Mouse (Mus musculus) liver (tissue): ENCODE data around the gene Ptprcap.
A peak's percentile ranks its signal among the peaks of the same experiment; 100 is the strongest.
"Not testable (repeated sequence)": the region's sequence is repeated elsewhere in the genome, so short reads cannot be mapped to it uniquely, and the experiment has no call there.

Source experiments
- DNase-seq: peaks from one replicate; pipeline ENCODE4 v3.0.0-alpha.2; 2020; ENCODE audit warnings: mixed read lengths

Ptprcap gene

DNA sequence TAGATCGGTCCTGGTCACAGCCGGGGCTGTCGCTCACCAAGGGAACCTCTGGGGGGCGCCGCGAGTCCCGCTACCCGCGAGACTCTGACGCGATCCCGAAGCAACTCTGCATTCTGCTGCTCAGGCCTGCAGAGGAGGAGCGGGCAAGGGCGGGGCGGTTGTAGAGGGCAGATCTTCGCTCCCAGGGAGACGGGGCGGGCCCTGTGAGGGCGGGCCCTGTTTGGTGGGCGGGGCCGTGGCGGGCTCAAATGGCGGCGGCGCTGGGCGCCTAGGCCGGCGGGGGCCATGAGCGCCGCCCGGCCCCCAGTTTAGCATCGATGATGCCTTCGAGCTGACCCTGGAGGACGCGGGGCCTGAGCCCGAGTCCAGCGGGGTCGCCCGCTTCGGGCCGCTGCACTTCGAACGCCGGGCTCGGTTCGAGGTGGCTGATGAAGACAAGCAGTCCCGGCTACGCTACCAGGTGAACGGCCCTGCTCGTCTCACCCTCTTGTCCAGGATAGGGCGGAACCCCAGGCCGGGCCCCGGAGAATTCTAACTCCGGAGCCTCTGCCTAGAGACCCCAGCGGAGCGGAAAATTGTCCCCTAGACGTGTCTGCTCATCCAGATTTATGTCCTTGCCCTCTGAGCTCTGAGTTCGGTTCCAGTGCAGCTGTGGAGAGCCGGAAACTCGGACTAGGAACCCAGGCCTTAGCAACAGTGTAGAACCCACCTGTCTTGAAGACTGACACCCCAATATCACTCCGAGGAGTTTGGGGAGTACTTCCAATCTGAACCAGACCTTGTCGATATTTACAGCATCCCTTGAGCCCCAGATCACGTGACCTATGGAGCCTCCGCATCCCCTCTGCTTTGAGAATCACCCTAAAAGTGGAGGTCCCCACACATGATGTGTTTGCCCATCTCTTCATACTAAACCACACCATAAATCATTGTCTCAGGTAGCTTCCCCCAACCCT is 27.4 kb upstream of the Ptprcap start, which contains the start of gene Aip:
Gene Aip, minus strand, starts transcription at position 118 of the 956 bp plus-strand sequence.
- peak; percentile 100 for DNase-seq

GRCm38 (mm10) chr19:4126759-4127495 is 26.5 kb upstream of the Ptprcap start:
- DNase-seq = peak; percentile 46

DNA sequence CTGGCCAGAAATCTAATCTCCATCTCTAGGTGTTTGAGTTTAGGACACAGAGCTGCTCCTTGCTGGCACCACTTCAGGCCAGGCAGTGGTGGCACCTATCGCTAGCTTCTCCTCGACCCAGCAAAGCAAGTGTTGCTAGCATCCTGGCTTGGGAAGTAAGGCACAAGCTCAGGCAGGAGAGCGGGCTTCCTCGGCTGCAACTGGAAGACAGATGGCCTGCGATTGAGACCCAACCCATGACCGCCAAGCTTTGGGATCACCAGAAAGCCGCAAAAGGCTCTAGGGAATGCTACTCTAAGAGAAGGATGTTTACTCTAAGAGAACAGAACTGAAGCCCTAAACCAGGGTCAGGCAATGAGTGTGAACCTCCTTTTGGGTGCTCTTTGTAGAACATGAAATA is 23.9 kb upstream of the Ptprcap start:
- DNase-seq = no peak

DNA sequence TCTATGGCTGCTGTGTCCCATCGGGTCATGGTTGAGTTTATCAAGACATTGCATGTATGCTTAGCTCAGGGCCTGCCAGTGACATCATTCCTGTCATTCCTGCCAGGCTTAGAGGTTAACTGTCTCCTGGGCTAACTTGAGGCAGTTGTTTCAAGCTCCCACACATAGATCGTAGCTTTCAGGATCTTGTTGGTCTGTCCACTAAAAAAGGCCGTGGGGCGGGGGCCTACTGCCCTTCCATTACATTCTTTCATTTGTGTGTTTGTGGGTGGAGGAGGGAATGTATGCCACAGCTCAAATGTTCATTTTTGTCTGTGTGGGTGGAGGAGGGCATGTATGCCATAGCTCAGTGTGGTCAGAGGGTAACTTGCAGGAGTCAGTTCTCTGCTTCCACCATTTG is 23.3 kb upstream of the Ptprcap start:
- no peak for DNase-seq

- peak; percentile 83 for DNase-seq
Observed at GRCm38 (mm10) chr19:4131075-4131474, 22.3 kb upstream of the Ptprcap start.

- DNase-seq = peak; percentile 63
Observed at GRCm38 (mm10) chr19:4131768-4132167, 21.6 kb upstream of the Ptprcap start.

DNA sequence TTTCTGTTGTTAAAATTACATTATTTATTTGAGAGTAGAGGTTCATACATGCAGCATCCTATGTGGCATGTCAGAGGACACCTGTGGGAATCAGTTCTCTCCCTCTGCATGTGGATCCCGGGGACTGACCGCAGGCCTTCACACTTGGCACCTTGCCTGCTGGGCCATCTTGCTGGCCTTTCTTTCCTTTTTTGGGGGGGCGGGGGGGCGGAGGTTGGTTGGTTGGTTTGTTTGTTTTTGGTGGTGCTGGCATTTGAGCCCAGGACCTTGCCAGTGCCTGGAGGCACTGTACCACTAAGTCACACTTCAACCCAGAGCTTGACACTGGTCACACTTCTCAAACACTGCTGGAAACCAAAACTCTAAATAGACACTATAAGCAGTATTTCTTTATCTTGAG is 19.1 kb upstream of the Ptprcap start:
- DNase-seq = no peak

DNA sequence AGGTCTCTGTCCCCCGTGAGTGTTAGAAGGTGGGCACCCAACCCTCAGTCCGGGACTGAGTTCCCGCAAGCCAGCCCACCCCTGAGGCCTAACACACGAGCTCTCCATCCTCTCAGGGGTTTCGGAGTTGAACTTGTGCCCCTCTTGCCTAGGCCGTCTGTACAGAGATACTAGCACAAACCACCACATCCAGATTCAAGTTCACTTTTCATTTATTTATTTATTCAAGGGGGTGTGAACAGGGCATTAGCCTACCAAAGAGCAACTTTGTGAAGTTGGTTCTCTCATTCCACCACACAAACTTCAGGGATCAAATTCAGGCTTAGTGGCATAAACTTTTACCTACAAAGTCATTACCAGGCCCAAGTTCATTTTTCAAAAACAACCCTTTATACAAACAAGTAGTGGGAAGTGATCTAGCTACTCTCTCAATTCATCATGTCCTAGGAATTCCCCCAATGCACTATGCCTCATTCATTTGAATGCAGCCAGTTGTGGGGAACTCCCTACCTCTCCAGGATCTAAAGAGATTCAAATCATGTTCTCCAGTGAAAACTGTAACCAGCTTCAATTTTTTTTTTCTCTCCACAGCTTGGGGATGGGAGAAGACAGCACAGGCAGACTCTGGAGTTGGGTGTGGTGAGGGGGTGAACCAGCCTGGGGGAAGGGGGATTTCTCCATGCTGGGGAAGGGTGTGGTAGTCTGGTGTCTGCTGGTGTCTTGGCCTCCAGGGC is 18.0 kb upstream of the Ptprcap start:
- DNase-seq = not testable (repeated sequence)

- not testable (repeated sequence) for DNase-seq
Observed at GRCm38 (mm10) chr19:4135963-4136345, 17.4 kb upstream of the Ptprcap start.

- DNase-seq = no peak
Observed at GRCm38 (mm10) chr19:4136463-4136862, 16.9 kb upstream of the Ptprcap start.

GRCm38 (mm10) chr19:4137913-4138312 is 15.5 kb upstream of the Ptprcap start:
- DNase-seq = no peak

DNA sequence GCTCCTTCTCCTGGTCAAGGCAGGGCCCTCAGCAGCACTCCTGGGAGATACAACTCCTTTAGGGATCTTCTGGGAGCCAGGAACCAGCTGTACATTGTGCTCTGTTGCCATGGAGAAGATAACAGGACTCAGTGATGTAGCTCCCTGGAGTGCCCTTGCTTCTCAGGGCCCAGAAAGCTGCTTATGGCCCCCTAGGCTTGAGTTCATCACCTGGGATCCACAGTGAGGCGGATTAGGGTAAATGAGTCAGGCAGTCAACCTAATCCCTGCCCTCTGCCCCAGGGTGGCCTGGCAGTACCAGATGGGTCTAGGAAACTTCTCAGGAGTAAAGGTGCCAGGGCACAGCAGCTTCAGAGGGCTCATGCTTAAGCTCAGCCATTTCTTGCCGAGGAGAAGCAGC is 14.0 kb upstream of the Ptprcap start, which contains the start of gene Gpr152:
Gene Gpr152, plus strand, starts transcription at position 342 of the 400 bp plus-strand sequence.
- no peak for DNase-seq

GRCm38 (mm10) chr19:4140147-4140546 is 13.3 kb upstream of the Ptprcap start:
- no peak for DNase-seq

- no peak for DNase-seq
Observed at GRCm38 (mm10) chr19:4142416-4143173, 10.8 kb upstream of the Ptprcap start.

DNA sequence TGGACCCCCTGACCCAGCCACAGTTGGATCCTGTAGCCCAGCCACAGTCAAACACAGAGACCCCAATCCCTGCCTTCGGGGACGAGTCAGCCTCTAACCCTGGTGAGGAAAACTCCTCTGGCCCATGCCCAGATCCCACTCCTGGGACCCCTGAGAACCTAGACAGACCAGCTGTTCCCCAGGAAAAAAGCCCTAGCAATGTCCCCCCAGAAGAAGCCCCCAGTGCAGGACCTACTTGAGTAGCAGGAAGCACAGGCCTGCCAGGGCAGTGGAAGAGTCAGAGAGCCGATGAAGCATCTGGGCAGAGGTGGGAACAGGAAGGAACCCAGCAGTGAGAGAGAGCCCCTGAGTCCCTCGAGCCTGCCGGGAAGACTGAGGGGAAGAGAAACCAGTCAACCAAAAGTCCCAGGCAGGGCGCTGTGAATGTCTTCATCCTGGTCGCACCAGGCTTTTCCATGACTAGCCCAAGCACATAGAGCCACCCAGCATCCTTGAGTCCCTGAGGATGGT is 9.6 kb upstream of the Ptprcap start, which contains the start of gene Cabp4:
Gene Cabp4, minus strand, starts transcription at position 275 of the 510 bp plus-strand sequence.
- no peak for DNase-seq

GRCm38 (mm10) chr19:4144550-4145498 is 8.6 kb upstream of the Ptprcap start:
- DNase-seq = no peak

GRCm38 (mm10) chr19:4145936-4146335 is 7.5 kb upstream of the Ptprcap start:
- no peak for DNase-seq

DNA sequence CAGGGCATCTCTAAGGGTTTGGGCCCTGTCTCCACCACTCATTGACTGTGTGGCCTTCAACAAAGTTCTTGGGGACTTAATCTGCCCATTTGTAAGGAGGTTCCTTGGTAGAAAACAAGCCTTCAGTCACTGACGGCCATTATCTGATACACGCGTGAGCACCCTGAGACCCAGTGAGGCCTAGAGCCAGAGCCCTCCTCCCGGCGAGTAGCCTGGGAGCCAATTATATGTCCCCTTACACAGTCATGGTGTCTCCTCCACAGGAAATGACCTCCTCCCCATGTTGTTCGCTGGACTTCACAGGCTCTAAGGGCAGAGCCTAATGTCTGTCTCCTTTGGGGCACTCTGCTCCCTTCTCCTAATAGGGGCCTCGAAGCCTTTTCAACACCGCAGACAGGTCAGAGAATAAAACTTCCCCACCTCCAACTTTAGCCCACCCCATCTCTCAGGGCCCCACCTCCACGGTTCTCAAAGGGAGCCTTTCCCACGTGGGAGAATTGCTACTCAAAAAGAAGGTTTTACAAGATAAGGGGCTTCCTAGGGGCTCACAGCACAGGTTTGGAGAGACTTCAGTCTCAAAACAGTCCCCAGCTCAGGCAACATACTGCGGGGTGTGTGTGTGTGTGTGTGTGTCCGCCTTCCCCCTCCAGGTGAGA is 6.9 kb upstream of the Ptprcap start:
- no peak for DNase-seq

- DNase-seq = no peak
Observed at GRCm38 (mm10) chr19:4147022-4147405, 6.4 kb upstream of the Ptprcap start.
